Mouse (Mus musculus): ENCODE measurements at regions not wholly inside any gene's neighbourhood (a gene's known extent, or its start where the extent isn't known, plus 50 kb on each side); places are given as distances from the start of the nearest gene placed in this dataset.

- in situ Hi-C loops (cut with MboI), result no loop called here
Measured at GRCm38 (mm10) chr6:49637654-49638053, 184.9 kb upstream of the Npy start.

GRCm38 (mm10) chr6:49641256-49641655 is 181.3 kb upstream of the Npy start:
- in situ Hi-C loops (cut with MboI), result no loop called here

GRCm38 (mm10) chr6:49654541-49655130 is 167.9 kb upstream of the Npy start:
- in situ Hi-C loops (cut with MboI), result no loop called here

DNA sequence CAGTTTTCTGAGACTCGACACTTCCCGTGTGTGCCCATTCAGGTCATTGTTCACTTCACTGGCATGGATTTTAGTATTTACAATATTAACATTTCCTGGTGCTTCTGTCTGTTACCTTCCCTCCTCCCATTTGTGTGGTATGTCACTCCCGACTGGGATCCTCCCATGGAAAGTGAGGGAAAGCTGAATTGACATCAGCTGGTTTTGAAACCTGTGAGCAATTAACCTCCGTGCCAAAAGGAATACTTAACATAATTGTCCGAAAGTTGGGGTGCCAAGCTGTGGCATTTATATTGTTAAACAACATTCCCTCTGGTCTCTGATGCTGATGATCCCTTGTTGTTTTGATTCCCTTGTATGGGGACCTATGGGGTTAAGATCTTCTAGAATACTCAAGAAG is 167.3 kb upstream of the Npy start:
- in situ Hi-C loops (cut with MboI), result no loop called here

DNA sequence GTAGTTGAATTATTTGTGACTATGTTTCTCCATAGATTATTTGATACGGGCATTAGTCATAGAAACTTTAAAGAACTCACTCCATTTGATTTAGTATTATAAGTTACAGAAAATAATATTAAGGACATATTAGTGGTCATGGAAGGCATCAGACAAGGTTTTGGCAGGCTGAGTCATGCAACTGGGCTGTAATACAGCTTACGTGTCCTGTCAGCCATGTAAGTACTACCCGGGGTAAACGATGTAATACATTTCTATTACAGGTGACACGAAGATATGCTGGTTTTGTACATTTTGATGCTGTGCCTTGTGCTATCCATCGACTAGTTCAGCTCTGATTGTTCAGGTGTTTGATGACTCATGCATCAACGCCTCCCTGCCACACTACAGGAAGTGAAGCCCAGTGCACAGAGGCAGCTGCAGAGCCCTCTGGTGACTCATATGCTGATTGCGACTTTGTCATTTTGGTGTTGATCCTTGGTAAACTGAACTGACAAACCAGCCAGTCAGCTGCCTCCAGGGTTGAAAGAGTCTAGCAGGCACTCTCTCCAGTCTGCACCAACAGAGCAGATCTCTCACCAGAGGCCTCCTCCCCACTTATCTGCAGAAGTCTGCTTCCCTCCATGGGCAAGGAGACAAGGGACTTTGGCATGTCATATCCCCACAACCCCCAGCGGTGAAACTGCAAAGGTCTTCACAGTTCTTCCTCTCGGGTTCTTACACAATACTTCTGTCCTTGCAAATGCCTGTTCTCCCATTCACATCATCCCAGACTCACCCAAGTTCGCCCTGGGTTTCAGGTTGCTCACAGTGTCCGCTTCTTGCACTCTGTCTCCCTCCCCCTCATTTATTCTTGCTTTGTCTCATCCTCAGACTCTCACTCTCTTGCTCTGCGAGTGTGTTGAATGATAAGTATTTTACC is 165.9 kb upstream of the Npy start:
- in situ Hi-C loops (cut with MboI), result no loop called here

- in situ Hi-C loops (cut with MboI), result no loop called here
Measured at GRCm38 (mm10) chr6:49657988-49658387, 164.5 kb upstream of the Npy start.

GRCm38 (mm10) chr6:49670991-49671390 is 151.5 kb upstream of the Npy start:
- in situ Hi-C loops (cut with MboI), result no loop called here

DNA sequence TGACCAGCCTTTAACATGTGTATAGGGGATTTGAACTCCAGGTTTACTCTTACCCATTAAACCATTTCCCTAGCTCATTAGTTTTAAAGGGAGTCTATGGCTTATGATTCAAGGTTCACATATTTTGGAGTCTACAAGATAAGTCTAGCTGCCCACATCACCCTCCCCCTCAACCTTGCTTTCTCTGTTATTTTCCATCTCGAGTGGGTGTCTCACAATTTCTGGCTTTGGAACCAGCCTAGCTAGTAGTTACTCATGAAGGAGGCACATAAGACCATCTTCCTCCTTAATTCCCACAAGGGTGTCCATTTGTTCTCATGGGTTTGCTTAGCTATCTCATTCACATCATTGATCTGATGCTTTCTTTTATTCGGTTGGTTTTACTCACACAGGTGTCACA is 150.6 kb upstream of the Npy start:
- in situ Hi-C loops (cut with MboI), result no loop called here

DNA sequence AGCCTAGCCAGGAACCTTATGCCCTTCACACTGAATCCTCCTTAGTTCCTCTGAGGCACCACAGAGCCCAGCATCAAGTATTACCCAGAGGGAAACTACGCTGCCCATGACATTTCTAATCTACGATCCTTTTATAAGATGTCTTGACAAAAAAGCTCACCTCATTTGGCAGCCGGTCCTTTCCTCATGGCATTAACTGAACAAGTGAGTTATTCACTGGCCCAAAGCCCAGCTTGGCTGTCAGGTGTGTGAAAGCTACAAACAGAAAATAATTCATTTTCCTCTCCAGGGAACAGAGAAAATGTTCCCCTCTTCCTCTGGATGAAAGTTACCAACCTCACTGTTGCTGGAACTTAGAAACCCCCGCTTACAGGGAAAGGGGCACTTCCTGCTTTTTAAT is 135.7 kb upstream of the Npy start:
- in situ Hi-C loops (cut with MboI), result no loop called here

- in situ Hi-C loops (cut with MboI), result no loop called here
Measured at GRCm38 (mm10) chr6:49692032-49692539, 130.4 kb upstream of the Npy start.

DNA sequence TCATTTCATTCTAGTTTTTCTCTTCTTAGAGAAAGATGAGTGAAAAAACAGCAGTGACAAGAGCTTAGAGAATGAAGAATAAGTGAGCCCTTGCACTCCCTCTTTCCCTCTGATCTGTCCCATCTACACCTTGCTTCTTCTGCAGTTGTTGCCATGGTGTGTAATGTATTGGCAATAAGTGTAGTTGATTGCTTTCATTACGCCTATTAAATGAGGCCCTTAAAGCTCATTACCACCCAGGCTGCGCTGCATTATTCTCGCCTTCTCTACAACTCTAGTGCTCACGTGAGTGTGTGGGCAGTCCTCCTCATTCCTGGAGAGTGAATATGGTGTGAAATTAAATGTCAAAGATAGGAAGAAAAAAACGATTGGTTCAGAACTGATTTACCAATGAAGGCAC is 127.7 kb upstream of the Npy start:
- in situ Hi-C loops (cut with MboI), result no loop called here

GRCm38 (mm10) chr6:49696990-49697389 is 125.5 kb upstream of the Npy start:
- in situ Hi-C loops (cut with MboI), result no loop called here

- in situ Hi-C loops (cut with MboI), result no loop called here
Measured at GRCm38 (mm10) chr6:49701453-49701852, 121.1 kb upstream of the Npy start.

- in situ Hi-C loops (cut with MboI), result no loop called here
Measured at GRCm38 (mm10) chr6:49712980-49713379, 109.5 kb upstream of the Npy start.

DNA sequence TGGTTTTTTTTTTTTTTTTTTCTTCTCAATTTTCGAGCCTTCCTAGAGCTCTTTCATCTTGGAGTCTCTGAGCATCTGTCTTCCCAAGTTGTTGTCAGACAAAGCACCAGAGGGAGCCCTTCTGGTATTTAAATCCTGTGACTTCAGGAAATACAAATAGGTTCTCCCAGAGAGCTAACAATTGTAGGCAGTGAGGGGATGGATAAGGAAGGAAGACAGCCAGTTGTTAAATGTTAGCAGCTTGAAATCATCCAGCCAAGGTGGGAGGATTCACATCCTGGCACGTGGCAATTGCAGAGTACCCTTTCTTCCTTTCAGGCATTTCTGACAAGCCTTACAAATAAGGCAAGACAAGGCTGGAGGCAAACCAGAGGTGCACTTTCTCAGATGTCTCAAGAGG is 106.0 kb upstream of the Npy start:
- in situ Hi-C loops (cut with MboI), result no loop called here

- in situ Hi-C loops (cut with MboI), result no loop called here
Measured at GRCm38 (mm10) chr6:49716945-49717344, 105.6 kb upstream of the Npy start.

GRCm38 (mm10) chr6:49733191-49733590 is 89.3 kb upstream of the Npy start:
- in situ Hi-C loops (cut with MboI), result no loop called here

DNA sequence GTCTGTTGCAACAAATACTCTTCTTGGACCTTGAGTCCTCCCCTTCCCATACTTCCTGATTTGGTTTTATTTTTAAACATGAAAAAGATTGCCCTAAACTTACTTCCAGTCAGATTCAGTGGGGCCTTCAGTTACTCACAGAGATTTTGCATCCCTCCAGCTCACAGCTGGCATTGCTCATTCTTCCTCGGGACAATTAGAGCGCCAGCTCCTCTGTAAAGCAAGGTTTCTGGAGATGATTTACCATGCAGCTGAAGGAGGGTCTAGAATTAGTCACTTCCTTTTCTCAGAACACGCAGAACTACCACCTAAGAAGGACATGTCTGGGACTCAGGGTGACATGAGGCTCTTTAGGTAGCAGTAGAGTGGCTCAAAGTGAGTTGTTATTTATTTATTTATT is 79.4 kb upstream of the Npy start:
- in situ Hi-C loops (cut with MboI), result no loop called here

GRCm38 (mm10) chr6:49745301-49745700 is 77.2 kb upstream of the Npy start:
- in situ Hi-C loops (cut with MboI), result no loop called here

- in situ Hi-C loops (cut with MboI), result no loop called here
Measured at GRCm38 (mm10) chr6:49750544-49750943, 72.0 kb upstream of the Npy start.

- in situ Hi-C loops (cut with MboI), result no loop called here
Measured at GRCm38 (mm10) chr6:49759614-49760013, 62.9 kb upstream of the Npy start.

GRCm38 (mm10) chr6:49764746-49765145 is 57.8 kb upstream of the Npy start:
- in situ Hi-C loops (cut with MboI), result no loop called here

Data from mature B cell (primary cell).